Mouse (Mus musculus) layer of hippocampus, adult 2 months (tissue): ENCODE data around the gene Rab31. TPM values are rescaled to one million over a fixed set of nuclear protein-coding genes. Genes with fewer than 3 reads are reported as not detected.
A peak's percentile ranks its signal among the peaks of the same experiment; 100 is the strongest.

ENCODE experiments used
- DNase-seq, 2 experiments: peaks; one replicate each; pipeline ENCODE4 v3.0.0; 2022; ENCODE audit warnings: low spot score in 2 of 2
- H3K27ac ChIP-seq: fragments of 200-600 bp; 2 replicates; pipeline ENCODE4 v1.8.1; 2022
- H3K4me3 ChIP-seq: fragments of 200-600 bp; 2 replicates; pipeline ENCODE4 v1.8.1; 2022; ENCODE audit warnings: mild to moderate bottlenecking
- CTCF ChIP-seq: fragments of 200-600 bp; conservative IDR thresholded peaks from 2 replicates; pipeline ENCODE4 v1.8.1; 2022; ENCODE audit warnings: antibody characterized with exemption, mild to moderate bottlenecking, moderate library complexity
- total RNA-seq, 2 experiments: library from RNA; stranded (reverse); gene quantifications; 2 replicates each; pipeline ENCODE4 v1.2.3; 2021

Gene Rab31
- total RNA-seq, 2 experiments from 2014 or later = 46.9 TPM

GRCm38 (mm10) chr17:65791161-65791560 is 18.6 kb upstream of the Rab31 start:
- Histone ChIP-seq H3K4me3 (no peak overlapping the region), H3K27ac (no peak overlapping the region)
- no peak for TF ChIP-seq CTCF
- DNase-seq = no peak

GRCm38 (mm10) chr17:65789576-65789975 is 17.0 kb upstream of the Rab31 start:
- no peak for DNase-seq
- Histone ChIP-seq H3K4me3 (no peak overlapping the region), H3K27ac (no peak overlapping the region)
- no peak for TF ChIP-seq CTCF

- H3K4me3 ChIP-seq = no peak overlapping the region
- no peak for DNase-seq
- TF ChIP-seq CTCF = no peak
- H3K27ac ChIP-seq = no peak overlapping the region
Measured at GRCm38 (mm10) chr17:65788542-65789291, 16.2 kb upstream of the Rab31 start.

- H3K4me3 ChIP-seq = no peak overlapping the region
- H3K27ac ChIP-seq = no peak overlapping the region
- DNase-seq = no peak
- no peak for TF ChIP-seq CTCF
Measured at GRCm38 (mm10) chr17:65787261-65787660, 14.7 kb upstream of the Rab31 start.

- Histone ChIP-seq H3K4me3 (no peak overlapping the region), H3K27ac (no peak overlapping the region)
- TF ChIP-seq CTCF = peak; percentile 71
- DNase-seq = no peak
Measured at GRCm38 (mm10) chr17:65786225-65786624, 13.7 kb upstream of the Rab31 start.

- Histone ChIP-seq H3K27ac (no peak overlapping the region), H3K4me3 (no peak overlapping the region)
- no peak for TF ChIP-seq CTCF
- DNase-seq = no peak
Measured at GRCm38 (mm10) chr17:65785707-65786106, 13.2 kb upstream of the Rab31 start.

GRCm38 (mm10) chr17:65784610-65785140 is 12.1 kb upstream of the Rab31 start:
- peak overlapping the region; percentile 68 for H3K4me3 ChIP-seq
- DNase-seq = no peak

GRCm38 (mm10) chr17:65783182-65784161 is 10.9 kb upstream of the Rab31 start:
- Histone ChIP-seq H3K27ac (peak overlapping the region; percentile 96), H3K4me3 (peak overlapping the region; percentile 68)
- DNase-seq = peak; percentile 72
- TF ChIP-seq CTCF = no peak

More at GRCm38 (mm10) chr17:65784610-65785140, 12.1 kb upstream of the Rab31 start:
- no peak overlapping the region for H3K27ac ChIP-seq
- no peak for TF ChIP-seq CTCF

- H3K27ac ChIP-seq = peak within 1 kb of the TSS; percentile 96
- peak; percentile 64 for TF ChIP-seq CTCF
- H3K4me3 ChIP-seq = peak within 1 kb of the TSS; percentile 72
Measured at GRCm38 (mm10) chr17:65782551-65783141, 10.1 kb upstream of the Rab31 start, which contains the start of gene Ppp4r1. Gene Ppp4r1 (plus strand): TSS chr17:65782573.

GRCm38 (mm10) chr17:65780970-65781369 is 8.4 kb upstream of the Rab31 start:
- Histone ChIP-seq H3K27ac (no peak overlapping the region), H3K4me3 (no peak overlapping the region)
- no peak for TF ChIP-seq CTCF
- no peak for DNase-seq

More at GRCm38 (mm10) chr17:65782551-65783141, 10.1 kb upstream of the Rab31 start, which contains the start of gene Ppp4r1:
- peak; percentile 61 to 71 for DNase-seq

GRCm38 (mm10) chr17:65777461-65777860 is 4.9 kb upstream of the Rab31 start:
- H3K4me3 ChIP-seq = no peak overlapping the region
- DNase-seq = no peak
- no peak for TF ChIP-seq CTCF
- no peak overlapping the region for H3K27ac ChIP-seq

- DNase-seq = no peak
- H3K4me3 ChIP-seq = no peak overlapping the region
- no peak for TF ChIP-seq CTCF
- no peak overlapping the region for H3K27ac ChIP-seq
Measured at GRCm38 (mm10) chr17:65776228-65776627, 3.7 kb upstream of the Rab31 start.

GRCm38 (mm10) chr17:65774439-65774838 is 1.9 kb upstream of the Rab31 start:
- no peak for TF ChIP-seq CTCF
- Histone ChIP-seq H3K27ac (no peak overlapping the region), H3K4me3 (no peak overlapping the region)
- no peak for DNase-seq
